Mouse (Mus musculus): ENCODE results near the gene Dlg2.
A peak's percentile ranks its signal among the peaks of the same experiment; 100 is the strongest.

The Dlg2 gene

GRCm38 (mm10) chr7:92100847-92101246, 1624.4 kb downstream of the Dlg2 start:
- DNase-seq (ENCODE audit: low spot score), result no peak

- DNase-seq (ENCODE audit: low spot score), result peak; percentile 71
Measured at GRCm38 (mm10) chr7:92102892-92103543, 1626.5 kb downstream of the Dlg2 start.

GRCm38 (mm10) chr7:92105477-92105876, 1629.0 kb downstream of the Dlg2 start:
- no peak for DNase-seq (ENCODE audit: low spot score)

GRCm38 (mm10) chr7:92105956-92106355, 1629.5 kb downstream of the Dlg2 start:
- DNase-seq (ENCODE audit: low spot score), result no peak

GRCm38 (mm10) chr7:92113065-92113464, 1636.6 kb downstream of the Dlg2 start:
- DNase-seq (ENCODE audit: low spot score), result no peak

- DNase-seq (ENCODE audit: low spot score), result no peak
Measured at GRCm38 (mm10) chr7:92115237-92115871, 1638.9 kb downstream of the Dlg2 start.

GRCm38 (mm10) chr7:92123276-92123675, 1646.8 kb downstream of the Dlg2 start:
- no peak for DNase-seq (ENCODE audit: low spot score)

GRCm38 (mm10) chr7:92125886-92126285, 1649.4 kb downstream of the Dlg2 start:
- no peak for DNase-seq (ENCODE audit: low spot score)

- DNase-seq (ENCODE audit: low spot score), result no peak
Measured at GRCm38 (mm10) chr7:92134301-92134700, 1657.8 kb downstream of the Dlg2 start.

- no peak for DNase-seq (ENCODE audit: low spot score)
Measured at GRCm38 (mm10) chr7:92135624-92136023, 1659.2 kb downstream of the Dlg2 start.

GRCm38 (mm10) chr7:92140051-92140817, 1663.8 kb downstream of the Dlg2 start:
- DNase-seq (ENCODE audit: low spot score), result no peak

- DNase-seq (ENCODE audit: low spot score), result no peak
Measured at GRCm38 (mm10) chr7:92147499-92147898, 1671.0 kb downstream of the Dlg2 start.

- DNase-seq (ENCODE audit: low spot score), result no peak
Measured at GRCm38 (mm10) chr7:92150768-92151167, 1674.3 kb downstream of the Dlg2 start.

- DNase-seq (ENCODE audit: low spot score), result no peak
Measured at GRCm38 (mm10) chr7:92154603-92155002, 1678.1 kb downstream of the Dlg2 start.

- DNase-seq (ENCODE audit: low spot score), result no peak
Measured at GRCm38 (mm10) chr7:92163150-92163549, 1686.7 kb downstream of the Dlg2 start.

GRCm38 (mm10) chr7:92164316-92164715, 1687.8 kb downstream of the Dlg2 start:
- DNase-seq (ENCODE audit: low spot score), result no peak

GRCm38 (mm10) chr7:92164875-92165518, 1688.5 kb downstream of the Dlg2 start:
- DNase-seq (ENCODE audit: low spot score), result no peak

- no peak for DNase-seq (ENCODE audit: low spot score)
Measured at GRCm38 (mm10) chr7:92180029-92180428, 1703.6 kb downstream of the Dlg2 start.

GRCm38 (mm10) chr7:92180591-92181587, 1704.4 kb downstream of the Dlg2 start:
- no peak for DNase-seq (ENCODE audit: low spot score)

- no peak for DNase-seq (ENCODE audit: low spot score)
Measured at GRCm38 (mm10) chr7:92181959-92182612, 1705.6 kb downstream of the Dlg2 start.
